Mouse (Mus musculus) forebrain, embryonic 14.5 days (tissue): ENCODE measurements around the gene Gpsm3. TPM values are rescaled to one million over a fixed set of nuclear protein-coding genes. Genes with fewer than 3 reads are reported as not detected.

ENCODE experiments used
- ATAC-seq: fragments of 200-750 bp; cut with Nextera tagmentation; 2 replicates; pipeline ENCODE4 v1.8.0; 2017; ENCODE audit warnings: mild to moderate bottlenecking, moderate library complexity
- DNase-seq: peaks from one replicate; pipeline ENCODE4 v3.0.0-alpha.2; 2015; ENCODE audit warnings: low spot score
- H3K27ac ChIP-seq: fragments of 300-500 bp; sonication (generic); 2 replicates; pipeline ENCODE4 v1.5.1; 2014; ENCODE audit warnings: low read depth, mild to moderate bottlenecking, control low read depth, low read length, moderate library complexity
- H3K27me3 ChIP-seq: fragments of 300-500 bp; sonication (generic); replicated peaks from 2 replicates; pipeline ENCODE4 v1.6.1; 2014; ENCODE audit warnings: low read length, control low read depth, mixed read lengths; ENCODE audit not compliant: control insufficient read depth, insufficient read depth
- H3K36me3 ChIP-seq: fragments of 300-500 bp; sonication (generic); 2 replicates; pipeline ENCODE4 v1.6.1; 2014; ENCODE audit warnings: low read length, control low read depth; ENCODE audit not compliant: control insufficient read depth, insufficient read depth
- H3K4me1 ChIP-seq: fragments of 300-500 bp; sonication (generic); 2 replicates; pipeline ENCODE4 v1.6.1; 2014; ENCODE audit warnings: antibody characterized with exemption, low read length, control low read depth; ENCODE audit not compliant: control insufficient read depth, insufficient read depth
- H3K4me2 ChIP-seq: fragments of 300-500 bp; sonication (generic); 2 replicates; pipeline ENCODE4 v1.6.1; 2014; ENCODE audit warnings: mild to moderate bottlenecking, control low read depth, low read length
- H3K4me3 ChIP-seq: fragments of 300-500 bp; sonication (generic); 2 replicates; pipeline ENCODE4 v1.5.1; 2014; ENCODE audit warnings: low read depth, low read length, control low read depth
- H3K9ac ChIP-seq: fragments of 300-500 bp; sonication (generic); 2 replicates; pipeline ENCODE4 v1.6.1; 2014; ENCODE audit warnings: mild to moderate bottlenecking, low read length, control low read depth, moderate library complexity
- H3K9me3 ChIP-seq: fragments of 300-500 bp; sonication (generic); replicated peaks from 2 replicates; pipeline ENCODE4 v1.6.1; 2016; ENCODE audit warnings: low read length, control low read depth, mixed read lengths; ENCODE audit not compliant: control insufficient read depth
- WGBS: fragments of 180-500 bp; shearing (Covaris S2); extraction: QIAGEN DNeasy Blood & Tissue Kit; methylation state at CpG from one replicate; pipeline ENCODE4 v1.1.7; 2014; 5-methylcytosine and 5-hydroxymethylcytosine counted together
- polyA plus RNA-seq: library from polyadenylated mRNA; unstranded; fragments of >200 nt; fragmentation: Nextera tagmentation; extraction: Ambion mirVana; gene quantifications from 2 replicates; pipeline ENCODE4 v1.2.1, GENCODE M21; 2014

Gpsm3 gene
- polyA plus RNA-seq, 1 experiment from 2014 or later: 3.7 TPM

DNA sequence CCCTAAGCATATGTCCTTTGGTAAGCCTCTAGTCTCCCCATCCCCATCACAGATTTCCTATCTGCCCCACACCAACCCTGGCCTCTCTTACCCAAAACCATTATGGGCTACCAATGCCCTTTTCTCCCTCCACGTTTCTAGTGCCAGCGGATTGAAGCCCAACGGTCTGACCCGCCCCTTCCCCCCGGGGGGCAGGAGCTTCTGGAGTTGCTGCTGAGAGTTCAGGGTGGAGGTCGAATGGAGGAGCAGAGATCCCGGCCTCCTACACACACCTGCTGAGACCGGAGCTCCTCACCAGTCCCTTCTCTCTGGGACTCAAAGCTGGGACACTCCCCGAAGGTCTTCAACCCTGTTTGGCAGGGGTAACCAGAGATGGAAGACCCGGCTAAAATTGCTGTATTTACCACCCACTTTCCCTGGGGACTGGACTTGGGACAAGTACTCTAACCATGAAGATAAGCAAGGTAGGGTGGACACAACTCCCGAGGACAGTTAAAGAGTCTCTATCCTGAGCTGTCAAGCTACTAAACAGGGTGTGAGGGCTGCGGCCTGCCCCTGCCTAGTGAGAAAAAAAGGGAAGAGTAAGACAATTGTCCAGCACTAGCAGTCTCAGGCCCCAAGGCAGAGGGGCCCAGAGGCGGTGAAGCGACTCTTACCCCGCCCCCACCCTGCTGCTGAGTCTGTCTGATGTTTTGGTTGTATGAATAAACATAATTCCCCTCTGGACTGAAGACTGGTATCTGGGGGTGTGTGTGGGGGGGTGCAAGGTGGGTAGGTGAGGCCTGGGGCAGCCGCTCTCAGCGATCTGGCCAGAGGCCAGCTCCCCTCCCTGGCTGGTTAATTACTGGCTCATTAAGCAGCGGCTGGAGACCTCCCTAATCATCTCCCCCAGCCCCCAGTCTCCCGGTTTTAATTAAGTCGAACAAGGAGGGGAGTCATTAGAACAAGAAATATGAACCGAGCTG, 1.7 kb downstream of the Gpsm3 start, which contains the start of gene Pbx2:
TSS of gene Pbx2 (plus strand) at position 238 of the 965 bp plus-strand sequence.
- Histone ChIP-seq H3K4me2 (peak within 1 kb of the TSS; percentile 84), H3K27ac (peak within 1 kb of the TSS; percentile 98), H3K9ac (peak within 1 kb of the TSS; percentile 99), H3K4me3 (peak within 1 kb of the TSS; percentile 86), H3K9me3 (no peaks in the 10 kb centered on the region), H3K36me3 (peaks cover 22% of the 10 kb centered on the region), H3K4me1 (peaks cover 27% of the 10 kb centered on the region), H3K27me3 (no peaks in the 10 kb centered on the region)
- WGBS: 2% methylated on average over 21 of the region's 21 CpGs
- peak; percentile 27 for ATAC-seq
- peak; percentile 83 for DNase-seq

DNA sequence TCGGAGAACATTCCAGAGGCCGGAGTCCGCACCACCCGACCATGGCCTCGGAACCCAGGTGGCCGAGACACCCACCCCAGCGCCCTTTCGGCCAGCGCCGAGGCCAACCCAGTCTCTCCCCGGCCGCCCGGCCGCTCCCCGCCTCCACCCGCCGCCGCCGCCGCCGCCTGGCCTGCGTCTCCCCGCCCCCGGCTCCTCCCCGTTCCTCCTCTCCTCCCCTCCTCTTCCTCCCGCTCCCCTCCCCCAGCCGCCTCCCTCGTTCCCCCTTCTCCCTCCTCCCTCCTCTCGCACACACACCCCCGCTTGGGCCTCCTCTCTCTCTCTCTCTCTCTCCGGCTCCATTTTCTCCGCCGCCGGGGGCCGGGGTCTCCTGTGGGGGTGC, 2.4 kb downstream of the Gpsm3 start:
- Histone ChIP-seq H3K4me2 (peak overlapping the region; percentile 84), H3K4me3 (peak overlapping the region; percentile 86), H3K27ac (peak overlapping the region; percentile 98), H3K27me3 (no peaks in the 10 kb centered on the region), H3K36me3 (peaks cover 22% of the 10 kb centered on the region), H3K4me1 (peaks cover 25% of the 10 kb centered on the region), H3K9me3 (no peaks in the 10 kb centered on the region), H3K9ac (peak overlapping the region; percentile 99)
- DNase-seq: peak; percentile 95
- ATAC-seq: peak; percentile 44
- 0% methylated on average over 27 of the region's 35 CpGs for WGBS

DNA sequence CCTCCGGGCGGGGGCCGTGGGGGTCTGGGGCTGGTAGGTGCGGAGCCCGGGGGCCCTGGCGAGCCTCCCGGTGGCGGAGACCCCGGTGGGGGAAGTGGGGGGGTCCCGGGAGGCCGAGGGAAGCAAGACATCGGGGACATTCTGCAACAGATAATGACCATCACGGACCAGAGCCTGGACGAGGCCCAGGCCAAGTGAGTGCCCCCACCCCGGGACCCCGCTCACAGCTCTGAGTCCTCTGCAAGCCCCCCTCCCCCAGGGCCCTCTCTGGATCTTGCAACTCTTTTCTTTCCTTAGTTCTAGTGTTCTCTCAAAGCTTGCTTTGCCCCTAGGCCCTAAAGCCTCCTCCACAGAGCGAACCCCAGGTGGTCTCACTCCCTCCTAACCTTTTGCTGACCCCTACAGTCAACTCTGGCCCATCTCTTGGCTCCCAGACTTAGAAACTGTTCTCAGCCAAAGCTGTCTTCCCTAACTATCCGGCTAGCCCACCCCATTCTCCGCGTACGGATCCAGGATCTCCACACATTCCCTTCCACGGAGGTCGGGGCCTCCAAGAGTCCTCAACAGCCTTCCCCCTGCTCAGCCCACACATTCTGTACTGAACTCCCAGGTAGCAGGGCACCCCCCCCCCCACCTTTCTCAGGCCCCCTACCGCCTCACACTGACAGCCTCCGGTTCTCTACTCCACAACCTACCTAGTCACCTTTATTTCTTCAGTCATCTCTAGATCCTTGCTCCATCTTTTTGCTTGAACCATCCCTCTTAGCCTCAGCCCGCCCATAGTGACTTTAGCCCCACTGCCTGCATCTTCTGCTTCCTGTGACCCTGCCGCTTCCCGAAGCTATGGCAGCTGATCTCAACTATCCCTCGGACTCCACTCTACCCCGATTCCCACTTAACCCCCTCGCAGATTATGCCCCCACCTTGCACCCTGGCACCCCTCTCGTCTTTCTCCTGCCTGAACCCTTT, 3.3 kb downstream of the Gpsm3 start:
- Histone ChIP-seq H3K4me2 (peak overlapping the region; percentile 84), H3K27ac (peak overlapping the region; percentile 98), H3K4me1 (peaks cover 25% of the 10 kb centered on the region), H3K9me3 (no peaks in the 10 kb centered on the region), H3K27me3 (no peaks in the 10 kb centered on the region), H3K4me3 (peak overlapping the region; percentile 86), H3K9ac (peak overlapping the region; percentile 99), H3K36me3 (peaks cover 22% of the 10 kb centered on the region)
- WGBS: 1% methylated on average over 29 of the region's 32 CpGs
- ATAC-seq (peak; percentile 20), DNase-seq (peak; percentile 35)

DNA sequence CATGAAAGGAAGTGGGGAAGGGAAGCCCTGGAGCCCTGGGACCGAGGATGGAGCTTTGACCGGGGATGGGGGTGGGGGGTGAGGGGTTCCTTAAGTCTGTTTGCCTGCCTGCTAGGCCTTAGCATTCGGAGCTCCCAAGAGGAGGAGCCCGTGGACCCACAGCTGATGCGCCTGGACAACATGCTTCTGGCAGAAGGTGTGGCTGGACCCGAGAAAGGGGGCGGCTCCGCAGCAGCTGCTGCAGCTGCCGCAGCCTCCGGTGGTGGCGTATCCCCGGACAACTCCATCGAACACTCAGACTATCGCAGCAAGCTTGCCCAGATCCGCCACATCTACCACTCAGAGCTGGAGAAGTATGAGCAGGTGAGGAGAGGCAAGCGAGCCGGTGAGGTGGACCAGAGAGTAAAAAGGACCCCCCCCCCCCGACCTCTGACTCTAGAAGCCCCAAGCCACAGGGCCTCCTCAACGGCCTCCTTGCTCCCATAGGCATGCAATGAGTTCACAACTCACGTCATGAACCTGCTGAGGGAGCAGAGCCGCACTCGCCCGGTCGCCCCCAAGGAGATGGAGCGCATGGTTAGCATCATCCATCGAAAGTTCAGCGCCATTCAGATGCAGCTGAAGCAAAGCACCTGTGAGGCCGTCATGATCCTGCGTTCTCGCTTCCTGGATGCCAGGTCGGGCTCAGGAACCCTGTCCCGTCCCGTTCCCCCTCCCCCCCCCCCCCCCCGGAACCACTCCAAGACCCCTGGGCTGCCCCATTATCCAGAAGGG, 4.3 kb downstream of the Gpsm3 start:
- DNase-seq (peak; percentile 17), ATAC-seq (no peak)
- Histone ChIP-seq H3K9me3 (no peaks in the 10 kb centered on the region), H3K27me3 (no peaks in the 10 kb centered on the region), H3K9ac (peak overlapping the region; percentile 99), H3K36me3 (peaks cover 22% of the 10 kb centered on the region), H3K4me1 (peaks cover 22% of the 10 kb centered on the region), H3K4me3 (peak overlapping the region; percentile 86), H3K27ac (peak overlapping the region; percentile 98), H3K4me2 (peak overlapping the region; percentile 84)
- 50% methylated on average over 33 of the region's 34 CpGs for WGBS

DNA sequence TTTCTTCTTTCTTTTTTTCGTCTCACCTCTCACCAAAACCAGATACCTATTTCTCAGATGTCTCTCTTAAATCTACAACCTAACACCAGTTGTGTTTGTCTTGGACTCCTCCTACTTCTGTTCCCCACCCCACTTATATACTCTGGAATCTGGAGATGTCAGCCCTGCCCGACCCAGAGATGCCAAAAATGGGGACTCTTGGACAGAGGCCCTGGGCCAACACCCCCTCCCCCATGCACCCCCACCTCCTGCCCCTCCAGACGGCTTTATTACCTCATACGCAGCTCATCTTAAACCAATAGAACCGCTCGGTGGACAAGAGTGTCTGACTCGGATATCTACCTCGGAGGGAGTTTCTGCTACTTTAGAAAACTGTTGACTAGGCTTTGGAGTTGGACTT, 6.5 kb downstream of the Gpsm3 start:
- Histone ChIP-seq H3K9me3 (no peaks in the 10 kb centered on the region), H3K4me1 (peaks cover 15% of the 10 kb centered on the region), H3K4me2 (no peak overlapping the region), H3K9ac (no peak overlapping the region), H3K4me3 (no peak overlapping the region), H3K27ac (no peak overlapping the region), H3K36me3 (peaks cover 35% of the 10 kb centered on the region), H3K27me3 (no peaks in the 10 kb centered on the region)
- WGBS: 79% methylated on average over 8 of the region's 8 CpGs
- DNase-seq (no peak), ATAC-seq (no peak)

DNA sequence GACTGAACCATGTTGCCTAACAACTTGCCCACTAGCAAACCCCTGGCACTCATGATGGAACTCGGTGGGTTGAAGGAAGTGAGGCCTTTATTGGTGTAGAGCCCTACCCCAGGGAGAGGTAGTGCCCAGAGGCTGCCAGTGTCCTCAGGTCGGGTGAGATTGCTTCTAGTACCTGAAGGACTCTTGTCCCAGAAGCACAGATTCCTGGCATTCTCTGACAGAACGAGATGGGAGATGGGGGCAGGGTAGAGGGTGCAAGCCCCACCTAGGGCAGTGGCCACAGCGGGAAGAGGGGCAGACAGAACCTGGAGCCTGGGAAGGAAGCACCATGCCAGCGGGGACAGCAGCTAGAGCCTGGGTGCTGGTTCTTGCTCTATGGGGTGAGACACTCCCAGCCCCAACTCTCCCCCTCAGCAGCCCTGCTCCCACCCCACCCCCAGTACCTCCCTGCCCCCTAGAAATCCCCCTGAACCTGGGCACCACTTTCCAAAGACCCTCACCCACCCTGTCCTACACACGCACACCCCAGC, 8.0 kb downstream of the Gpsm3 start, which contains the start of gene Ager:
TSS of gene Ager (plus strand) at position 297 of the 530 bp plus-strand sequence.
- Histone ChIP-seq H3K36me3 (peaks cover 46% of the 10 kb centered on the region), H3K27ac (no peak within 1 kb of the TSS), H3K4me3 (no peak within 1 kb of the TSS), H3K4me2 (no peak within 1 kb of the TSS), H3K9me3 (no peaks in the 10 kb centered on the region), H3K9ac (no peak within 1 kb of the TSS), H3K4me1 (peaks cover 14% of the 10 kb centered on the region), H3K27me3 (no peaks in the 10 kb centered on the region)
- ATAC-seq (no peak), DNase-seq (no peak)
- 25% methylated on average over 6 of the region's 6 CpGs for WGBS

DNA sequence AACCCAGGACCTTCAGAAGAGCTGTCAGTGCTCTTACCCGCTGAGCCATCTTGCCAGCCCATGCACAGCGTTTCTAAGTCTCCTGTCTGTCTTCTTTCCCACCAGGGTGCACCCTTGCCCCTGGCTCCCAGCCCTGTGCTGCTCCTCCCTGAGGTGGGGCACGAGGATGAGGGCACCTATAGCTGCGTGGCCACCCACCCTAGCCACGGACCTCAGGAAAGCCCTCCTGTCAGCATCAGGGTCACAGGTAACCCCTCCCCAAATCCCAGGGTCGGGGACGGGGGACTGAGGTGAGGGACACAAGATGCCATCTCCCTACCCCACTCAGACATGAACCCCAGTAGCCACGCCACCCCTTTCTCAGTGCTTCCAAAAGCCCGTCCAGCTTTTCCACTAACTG, 10.3 kb downstream of the Gpsm3 start:
- no peak for ATAC-seq
- 70% methylated on average over 9 of the region's 9 CpGs for WGBS
- Histone ChIP-seq H3K4me3 (no peak overlapping the region), H3K27me3 (no peaks in the 10 kb centered on the region), H3K9ac (no peak overlapping the region), H3K9me3 (no peaks in the 10 kb centered on the region), H3K4me1 (peaks cover 9% of the 10 kb centered on the region), H3K27ac (no peak overlapping the region), H3K4me2 (no peak overlapping the region), H3K36me3 (peaks cover 36% of the 10 kb centered on the region)
- no peak for DNase-seq

DNA sequence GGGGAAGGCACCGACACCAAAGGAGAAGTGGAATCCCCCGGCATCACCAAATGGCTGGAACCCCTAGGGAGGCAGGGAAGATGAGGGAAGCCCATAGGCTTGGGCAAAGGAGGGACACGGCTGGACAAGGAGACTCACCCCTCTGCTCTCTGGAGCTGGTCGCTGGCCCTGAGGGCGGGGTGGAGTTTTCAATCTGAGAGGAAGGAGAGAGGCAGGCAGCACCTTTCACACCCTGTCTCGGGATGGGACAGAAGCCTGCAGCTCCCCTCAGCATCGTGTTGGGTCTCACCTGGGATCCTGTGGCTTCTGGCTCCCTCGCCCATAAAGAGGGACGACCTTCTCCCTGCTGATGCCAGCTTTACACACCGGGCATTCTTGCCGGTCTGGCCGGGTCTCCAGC, 12.2 kb downstream of the Gpsm3 start:
- H3K36me3 ChIP-seq: peaks cover 24% of the 10 kb centered on the region
- no peaks in the 10 kb centered on the region for H3K27me3 ChIP-seq
- peaks cover 19% of the 10 kb centered on the region for H3K4me1 ChIP-seq
- ATAC-seq (no peak), DNase-seq (no peak)
- H3K9me3 ChIP-seq: no peaks in the 10 kb centered on the region
- WGBS: 90% methylated on average over 12 of the region's 12 CpGs
- no peak overlapping the region for H3K9ac ChIP-seq
- peak overlapping the region; percentile 66; the same call in 1 of the 2 replicates for H3K4me2 ChIP-seq
- H3K4me3 ChIP-seq: no peak overlapping the region
- H3K27ac ChIP-seq: no peak overlapping the region
